Mouse (Mus musculus): ENCODE measurements at regions not wholly inside any gene's neighbourhood (a gene's known extent, or its start where the extent isn't known, plus 50 kb on each side); places are given as distances from the start of the nearest gene placed in this dataset.
A peak's percentile ranks its signal among the peaks of the same experiment; 100 is the strongest.

GRCm38 (mm10) chr4:82062726-82063125, 620.1 kb upstream of the Mpdz start:
- peaks cover 9% of the 10 kb centered on the region; the same call in 1 of the 2 replicates for H3K4me1 ChIP-seq
- no peaks in the 10 kb centered on the region for H3K27me3 ChIP-seq
- no peak overlapping the region for H3K4me2 ChIP-seq
- no peak overlapping the region for H3K27ac ChIP-seq
- no peak overlapping the region for H3K9ac ChIP-seq
- 82% methylated on average over 5 of the region's 5 CpGs for WGBS
- ATAC-seq (replicated peaks; ENCODE audit: low FRiP score), result no peak
- H3K36me3 ChIP-seq, result no peaks in the 10 kb centered on the region
- no peak overlapping the region for H3K4me3 ChIP-seq (replicated peaks)
- H3K9me3 ChIP-seq (replicated peaks), result no peaks in the 10 kb centered on the region

- Histone ChIP-seq H3K9ac (no peak overlapping the region), H3K27me3 (no peaks in the 10 kb centered on the region), H3K9me3 (replicated peaks) (no peaks in the 10 kb centered on the region), H3K36me3 (no peaks in the 10 kb centered on the region), H3K4me2 (no peak overlapping the region), H3K4me1 (no peaks in the 10 kb centered on the region), H3K4me3 (replicated peaks) (no peak overlapping the region), H3K27ac (no peak overlapping the region)
- ATAC-seq (replicated peaks; ENCODE audit: low FRiP score), result no peak
- WGBS, result 86% methylated on average over 1 of the region's 1 CpGs
Measured at GRCm38 (mm10) chr4:82056671-82057070, 614.1 kb upstream of the Mpdz start.

DNA sequence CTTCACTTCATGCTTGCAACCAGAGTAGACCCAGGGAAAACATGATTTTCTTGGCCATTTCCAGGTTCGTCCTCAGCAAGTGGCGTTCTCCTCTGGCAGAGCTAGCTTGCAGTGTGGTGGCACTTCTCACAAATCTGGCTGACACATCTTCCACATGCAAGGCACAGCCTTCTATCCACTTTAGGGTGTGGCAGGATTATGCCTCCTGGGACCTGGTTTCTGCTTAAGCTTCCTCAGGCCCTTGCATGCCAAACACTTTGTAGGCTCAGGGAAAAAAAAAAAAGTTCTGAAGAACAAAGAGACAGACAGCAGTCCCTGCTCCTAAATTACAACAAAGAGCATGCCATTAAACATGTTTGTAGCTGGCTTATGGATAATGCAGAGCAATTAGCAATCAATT, 605.6 kb upstream of the Mpdz start:
- no peak overlapping the region for H3K9ac ChIP-seq
- WGBS, result 93% methylated on average over 2 of the region's 2 CpGs
- ATAC-seq (replicated peaks; ENCODE audit: low FRiP score), result no peak

DNA sequence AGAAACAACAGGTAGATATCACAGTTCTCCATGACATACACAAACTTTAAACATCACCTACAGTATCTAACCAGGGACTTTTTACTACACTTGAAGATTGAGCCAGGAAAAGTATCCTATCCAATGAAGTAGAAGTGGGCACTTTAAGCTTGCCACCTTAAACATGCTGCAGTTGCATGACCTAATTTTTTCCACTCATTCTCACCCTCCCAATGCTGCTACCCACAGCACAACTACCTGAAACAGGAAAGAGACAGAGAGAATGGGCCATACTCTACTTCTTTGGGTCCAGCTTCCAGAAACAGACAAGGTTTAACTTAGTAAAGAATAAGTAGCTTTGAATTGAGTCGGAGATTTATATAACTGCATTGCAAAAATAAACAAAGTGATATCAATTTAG, 594.9 kb upstream of the Mpdz start:
- WGBS, result 91% methylated on average over 1 of the region's 1 CpGs
- H3K4me3 ChIP-seq (replicated peaks), result no peak overlapping the region
- H3K27ac ChIP-seq, result no peak overlapping the region
- no peak for ATAC-seq (replicated peaks; ENCODE audit: low FRiP score)
- no peaks in the 10 kb centered on the region for H3K9me3 ChIP-seq (replicated peaks)
- H3K27me3 ChIP-seq, result no peaks in the 10 kb centered on the region
- no peaks in the 10 kb centered on the region for H3K36me3 ChIP-seq
- H3K4me1 ChIP-seq, result no peaks in the 10 kb centered on the region
- no peak overlapping the region for H3K4me2 ChIP-seq
- H3K9ac ChIP-seq, result no peak overlapping the region

More for the DNA sequence above, 605.6 kb upstream of the Mpdz start:
- Histone ChIP-seq H3K4me2 (no peak overlapping the region), H3K27me3 (no peaks in the 10 kb centered on the region), H3K4me3 (replicated peaks) (no peak overlapping the region), H3K36me3 (no peaks in the 10 kb centered on the region), H3K27ac (no peak overlapping the region), H3K9me3 (replicated peaks) (no peaks in the 10 kb centered on the region), H3K4me1 (no peaks in the 10 kb centered on the region)

DNA sequence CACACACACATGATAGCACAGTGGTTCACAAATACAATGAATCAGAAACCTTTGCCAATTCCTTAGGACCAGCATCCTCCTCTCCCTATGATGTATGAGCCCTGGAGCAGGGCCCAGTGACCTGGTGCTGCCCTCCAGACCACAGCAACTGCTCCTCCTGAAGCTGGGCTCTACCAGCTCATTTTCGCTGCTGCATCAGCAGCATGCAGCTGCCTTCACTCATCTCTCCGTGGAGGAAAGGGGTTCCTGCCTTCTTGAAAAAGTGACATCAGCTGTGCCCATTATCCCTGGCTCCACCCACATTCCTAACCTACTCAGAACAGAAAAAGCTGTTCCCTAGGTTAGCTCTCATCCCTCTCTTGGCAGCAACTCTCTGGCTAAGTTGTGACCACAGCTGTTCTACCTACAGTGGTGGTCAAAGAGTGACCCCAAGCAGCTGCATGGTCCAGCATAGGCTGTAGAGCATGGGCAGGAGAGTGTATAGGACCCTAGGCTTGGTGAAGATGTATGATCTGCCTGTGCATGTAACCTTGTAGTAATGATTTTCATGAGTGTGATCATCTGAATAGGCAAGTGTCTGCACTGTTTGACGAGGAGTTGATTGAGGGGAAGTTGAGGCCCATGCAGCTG, 592.6 kb upstream of the Mpdz start:
- Histone ChIP-seq H3K36me3 (no peaks in the 10 kb centered on the region), H3K4me2 (no peak overlapping the region), H3K9ac (no peak overlapping the region), H3K27me3 (no peaks in the 10 kb centered on the region), H3K4me1 (no peaks in the 10 kb centered on the region), H3K9me3 (replicated peaks) (no peaks in the 10 kb centered on the region), H3K4me3 (replicated peaks) (no peak overlapping the region), H3K27ac (no peak overlapping the region)
- no peak for ATAC-seq (replicated peaks; ENCODE audit: low FRiP score)
- 45% methylated on average over 3 of the region's 3 CpGs for WGBS

DNA sequence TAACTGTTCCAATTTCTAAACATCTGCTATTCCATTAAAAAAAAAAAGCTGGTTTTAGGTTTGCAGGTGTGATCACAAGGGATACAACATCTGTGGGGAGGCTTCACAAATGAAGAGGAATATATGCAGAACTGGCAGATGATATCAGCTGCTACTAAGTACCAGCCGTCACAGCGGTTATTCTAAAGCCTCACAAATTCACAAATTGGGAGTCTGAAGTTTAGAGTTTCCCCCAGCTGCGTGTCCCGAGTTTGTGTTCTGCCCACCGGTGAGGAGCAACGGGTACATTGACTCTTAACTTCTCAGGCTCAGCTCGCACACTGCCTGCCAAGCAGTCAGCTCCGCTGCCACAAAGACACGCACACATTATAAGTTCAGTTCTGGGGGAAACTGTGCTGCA, 586.6 kb upstream of the Mpdz start:
- Histone ChIP-seq H3K27me3 (no peaks in the 10 kb centered on the region), H3K9ac (no peak overlapping the region), H3K36me3 (no peaks in the 10 kb centered on the region), H3K27ac (no peak overlapping the region), H3K4me2 (no peak overlapping the region), H3K4me1 (no peaks in the 10 kb centered on the region), H3K9me3 (replicated peaks) (no peaks in the 10 kb centered on the region), H3K4me3 (replicated peaks) (no peak overlapping the region)
- ATAC-seq (replicated peaks; ENCODE audit: low FRiP score), result no peak
- 87% methylated on average over 9 of the region's 9 CpGs for WGBS

DNA sequence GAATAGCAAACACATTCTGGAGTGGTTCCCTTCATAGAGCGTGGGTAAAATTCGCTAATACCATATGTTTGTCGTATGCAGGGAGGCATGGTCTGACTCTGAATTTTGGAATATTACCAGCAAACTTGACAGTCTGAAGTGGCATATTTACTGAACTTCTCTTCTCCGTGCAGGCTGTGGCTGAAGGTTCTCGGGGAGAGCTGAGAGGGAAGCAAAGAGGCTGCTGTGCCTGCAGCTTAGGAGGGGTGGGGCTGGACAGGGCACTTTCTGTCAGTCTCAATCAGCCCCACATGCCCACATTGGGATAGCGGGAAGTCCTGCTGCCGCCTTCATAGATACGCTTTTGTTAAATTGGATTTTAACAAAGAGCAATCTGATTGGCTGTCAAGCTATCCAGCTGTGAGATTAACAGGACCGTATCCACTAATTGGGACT, 584.8 kb upstream of the Mpdz start:
- H3K4me2 ChIP-seq, result no peak overlapping the region
- no peaks in the 10 kb centered on the region for H3K36me3 ChIP-seq
- ATAC-seq (replicated peaks; ENCODE audit: low FRiP score), result no peak
- H3K4me1 ChIP-seq, result no peaks in the 10 kb centered on the region
- H3K27ac ChIP-seq, result no peak overlapping the region
- no peak overlapping the region for H3K4me3 ChIP-seq (replicated peaks)
- 82% methylated on average over 9 of the region's 9 CpGs for WGBS
- H3K9ac ChIP-seq, result no peak overlapping the region
- H3K9me3 ChIP-seq (replicated peaks), result no peaks in the 10 kb centered on the region
- no peaks in the 10 kb centered on the region for H3K27me3 ChIP-seq

- ATAC-seq (replicated peaks; ENCODE audit: low FRiP score), result peak; percentile 18; the same call in 1 of the 2 replicates
- Histone ChIP-seq H3K27ac (peak overlapping the region; percentile 51; the same call in 1 of the 2 replicates), H3K4me2 (no peak overlapping the region), H3K36me3 (no peaks in the 10 kb centered on the region), H3K9me3 (replicated peaks) (no peaks in the 10 kb centered on the region), H3K27me3 (no peaks in the 10 kb centered on the region), H3K4me1 (peaks cover 20% of the 10 kb centered on the region), H3K4me3 (replicated peaks) (no peak overlapping the region), H3K9ac (no peak overlapping the region)
- WGBS, result 58% methylated on average over 6 of the region's 6 CpGs
Measured at GRCm38 (mm10) chr4:82001406-82001732, 558.8 kb upstream of the Mpdz start.

- Histone ChIP-seq H3K36me3 (no peaks in the 10 kb centered on the region), H3K9me3 (replicated peaks) (no peaks in the 10 kb centered on the region), H3K9ac (no peak overlapping the region), H3K27ac (peak overlapping the region; percentile 52), H3K27me3 (no peaks in the 10 kb centered on the region), H3K4me3 (replicated peaks) (no peak overlapping the region), H3K4me1 (peaks cover 20% of the 10 kb centered on the region), H3K4me2 (no peak overlapping the region)
- ATAC-seq (replicated peaks; ENCODE audit: low FRiP score), result peak; percentile 66; the same call in 1 of the 2 replicates
- 59% methylated on average over 19 of the region's 19 CpGs for WGBS
Measured at GRCm38 (mm10) chr4:82000590-82001405, 558.2 kb upstream of the Mpdz start.

- peak; percentile 52; the same call in 1 of the 2 replicates for ATAC-seq (replicated peaks; ENCODE audit: low FRiP score)
- Histone ChIP-seq H3K4me3 (replicated peaks) (no peak overlapping the region), H3K27ac (no peak overlapping the region; the same call in 1 of the 2 replicates), H3K27me3 (no peaks in the 10 kb centered on the region), H3K36me3 (no peaks in the 10 kb centered on the region), H3K9ac (no peak overlapping the region), H3K9me3 (replicated peaks) (no peaks in the 10 kb centered on the region), H3K4me2 (no peak overlapping the region), H3K4me1 (peaks cover 20% of the 10 kb centered on the region)
- 42% methylated on average over 11 of the region's 11 CpGs for WGBS
Measured at GRCm38 (mm10) chr4:81999654-82000314, 557.2 kb upstream of the Mpdz start.

GRCm38 (mm10) chr4:81999093-81999492, 556.5 kb upstream of the Mpdz start:
- Histone ChIP-seq H3K4me1 (peaks cover 20% of the 10 kb centered on the region), H3K27ac (no peak overlapping the region), H3K27me3 (no peaks in the 10 kb centered on the region), H3K36me3 (no peaks in the 10 kb centered on the region), H3K4me3 (replicated peaks) (no peak overlapping the region), H3K4me2 (no peak overlapping the region), H3K9me3 (replicated peaks) (no peaks in the 10 kb centered on the region), H3K9ac (no peak overlapping the region)
- 83% methylated on average over 3 of the region's 3 CpGs for WGBS
- ATAC-seq (replicated peaks; ENCODE audit: low FRiP score), result no peak

DNA sequence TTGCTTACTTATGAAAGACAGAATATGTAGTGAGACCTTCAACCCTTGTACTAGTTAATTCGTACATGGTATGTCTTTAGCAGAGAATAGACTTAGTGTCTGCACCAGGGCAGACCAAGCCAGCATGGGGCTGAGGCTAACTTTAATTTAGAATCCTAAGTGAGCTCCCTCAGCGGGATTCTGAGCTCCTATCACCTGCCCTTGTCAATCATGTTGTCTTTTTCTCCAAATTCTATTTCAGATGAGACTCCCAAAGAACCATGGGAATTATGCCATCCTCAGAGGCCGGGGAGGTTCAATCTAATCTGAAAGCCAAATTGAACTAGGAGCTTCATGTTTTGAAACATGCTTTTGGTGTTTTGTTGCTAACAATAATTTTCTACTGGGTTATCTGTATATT, 553.8 kb upstream of the Mpdz start:
- no peaks in the 10 kb centered on the region for H3K36me3 ChIP-seq
- H3K9me3 ChIP-seq (replicated peaks), result no peaks in the 10 kb centered on the region
- no peak overlapping the region for H3K4me2 ChIP-seq
- H3K9ac ChIP-seq, result no peak overlapping the region
- H3K27me3 ChIP-seq, result no peaks in the 10 kb centered on the region
- H3K4me3 ChIP-seq (replicated peaks), result no peak overlapping the region
- ATAC-seq (replicated peaks; ENCODE audit: low FRiP score), result no peak
- no peak overlapping the region for H3K27ac ChIP-seq
- H3K4me1 ChIP-seq, result peaks cover 19% of the 10 kb centered on the region
- 76% methylated on average over 3 of the region's 3 CpGs for WGBS

Data from kidney, embryonic 15.5 days (tissue).